Mouse (Mus musculus): ENCODE results near the gene Zfp874b.
"Not testable (repeated sequence)": the region's sequence is repeated elsewhere in the genome, so short reads cannot be mapped to it uniquely, and the experiment has no call there.

The Zfp874b gene

DNA sequence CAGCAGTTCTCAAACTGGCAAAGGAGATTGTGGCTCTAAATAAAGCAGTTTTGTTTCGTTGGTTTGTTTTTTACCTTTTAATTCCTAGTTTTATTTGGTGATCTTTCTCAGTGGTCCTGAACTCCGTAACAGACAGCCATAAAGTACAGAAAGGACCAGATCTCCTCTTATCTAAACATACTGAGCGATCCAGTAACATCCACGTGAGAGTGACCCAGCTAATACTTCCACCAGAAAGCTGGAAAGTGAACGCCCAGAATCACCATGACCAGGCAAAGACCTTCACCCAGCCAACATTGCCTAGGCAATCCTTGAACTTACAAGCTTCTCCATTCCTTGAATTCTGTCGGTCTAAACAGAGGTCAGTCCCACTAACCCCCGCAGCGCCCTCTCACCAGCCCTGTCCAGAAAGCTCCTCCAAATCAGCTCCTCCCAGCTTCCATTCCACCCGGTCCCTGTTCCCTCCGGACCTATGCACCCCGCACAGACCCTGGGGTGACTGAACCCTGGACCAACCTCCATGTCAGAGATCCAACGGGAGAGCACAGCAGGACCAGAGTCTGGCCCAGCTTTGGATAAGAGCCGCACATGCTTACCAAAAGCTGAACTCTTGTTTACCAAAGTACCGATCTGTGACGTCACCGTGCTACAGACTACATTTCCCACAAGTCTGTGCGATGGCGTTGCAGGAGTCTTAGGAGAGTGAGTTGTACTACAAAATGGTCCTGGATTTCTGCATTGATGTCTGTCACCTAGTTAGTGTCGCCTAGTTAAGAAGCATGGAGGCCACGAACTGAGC, at the start of gene Zfp874b:
Gene Zfp874b (minus strand): TSS at position 634 of the 799 bp plus-strand sequence.
- DNase-seq (ENCODE audit: extremely low read depth, low read depth, low spot score) = peak; percentile 40

DNA sequence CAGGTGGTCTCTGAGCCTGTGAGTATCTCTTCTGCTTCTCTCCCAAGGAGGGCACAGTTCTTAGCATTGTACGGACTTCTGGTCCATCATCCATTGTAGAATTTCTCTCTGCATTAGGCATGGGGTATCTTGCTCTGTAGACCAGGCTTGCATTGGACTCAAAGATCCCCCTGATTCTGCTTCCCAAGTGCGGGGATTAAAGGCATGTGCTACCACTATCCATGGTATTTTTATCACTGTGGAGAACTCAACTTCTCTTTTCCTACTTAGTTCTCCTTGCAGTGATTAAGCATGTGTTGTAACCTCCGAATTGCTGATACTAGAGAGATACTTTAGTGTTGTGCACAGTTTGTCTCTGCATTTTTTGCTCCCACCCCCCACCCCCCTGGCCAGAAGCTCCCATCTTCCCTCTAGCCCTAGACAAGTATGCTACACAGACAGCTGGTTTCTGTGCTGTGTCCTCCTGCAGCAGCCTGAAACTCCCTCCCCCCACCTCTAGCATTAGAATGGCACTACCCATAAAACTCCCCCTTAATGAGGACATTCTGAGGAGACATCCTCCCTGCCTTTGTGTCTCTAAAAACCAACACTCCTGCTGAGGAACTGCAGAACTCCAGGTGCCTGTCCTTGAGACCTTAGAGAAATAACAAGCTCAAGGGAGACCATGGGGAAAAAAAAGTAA, 43.1 kb upstream of the Zfp874b start:
- no peak for DNase-seq (ENCODE audit: extremely low read depth, low read depth, low spot score)

DNA sequence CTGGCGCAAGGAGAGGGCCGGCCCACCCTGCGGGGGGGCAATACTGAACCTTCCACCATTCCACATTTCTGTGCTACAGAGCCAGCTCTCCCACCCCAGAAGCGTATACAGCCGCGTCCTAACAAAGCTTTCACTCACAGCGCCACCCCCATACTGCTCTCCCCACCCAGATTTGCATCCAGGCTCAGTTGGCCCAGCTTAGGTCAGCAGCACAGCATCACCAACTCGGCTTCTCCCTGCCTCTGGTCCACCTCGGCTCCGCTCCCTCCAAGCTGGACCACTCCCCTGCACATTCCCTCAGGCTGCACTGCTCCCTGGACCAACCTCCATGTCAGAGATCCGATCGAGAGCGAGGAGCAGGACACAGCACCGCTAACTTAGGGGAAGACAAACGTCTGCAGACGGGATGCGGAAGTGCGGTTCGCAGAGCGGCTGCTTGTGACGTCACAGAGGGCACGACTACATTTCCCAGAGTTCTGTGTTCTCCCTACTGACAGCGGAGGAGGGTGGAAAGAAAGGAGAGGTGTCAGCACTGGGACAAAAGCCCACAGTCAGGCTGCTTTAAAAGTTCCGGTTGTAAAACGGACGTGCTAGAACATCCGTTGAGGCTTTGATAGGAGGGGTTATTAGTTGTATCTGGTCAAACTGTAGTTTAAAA, 41.8 kb upstream of the Zfp874b start, which contains the start of the genes Gm26965 and Zfp87:
Gene Gm26965 (minus strand): TSS at position 399 of the 658 bp plus-strand sequence.
Gene Zfp87 (minus strand): TSS at position 425 of the 658 bp plus-strand sequence.
- peak; percentile 56 for DNase-seq (ENCODE audit: extremely low read depth, low read depth, low spot score)

DNA sequence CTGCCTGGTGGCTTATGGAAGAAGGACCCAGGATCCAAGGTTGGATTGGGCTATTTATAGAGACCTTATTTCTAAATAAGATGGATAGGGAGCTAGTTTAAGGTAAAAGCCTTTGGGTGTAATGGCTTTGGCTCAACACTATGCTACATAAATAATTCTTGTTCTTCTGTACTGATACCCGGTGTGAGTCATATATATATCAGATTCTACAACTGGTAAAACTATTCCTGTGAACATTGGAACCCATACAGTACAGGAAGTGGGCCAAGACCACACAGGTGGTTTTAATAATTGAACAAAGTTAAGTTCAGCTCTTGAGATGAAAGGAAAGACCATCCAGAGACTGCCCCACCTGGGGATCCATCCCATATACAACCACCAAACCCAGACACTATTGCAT, 16.9 kb upstream of the Zfp874b start:
- no peak for DNase-seq (ENCODE audit: extremely low read depth, low read depth, low spot score)

DNA sequence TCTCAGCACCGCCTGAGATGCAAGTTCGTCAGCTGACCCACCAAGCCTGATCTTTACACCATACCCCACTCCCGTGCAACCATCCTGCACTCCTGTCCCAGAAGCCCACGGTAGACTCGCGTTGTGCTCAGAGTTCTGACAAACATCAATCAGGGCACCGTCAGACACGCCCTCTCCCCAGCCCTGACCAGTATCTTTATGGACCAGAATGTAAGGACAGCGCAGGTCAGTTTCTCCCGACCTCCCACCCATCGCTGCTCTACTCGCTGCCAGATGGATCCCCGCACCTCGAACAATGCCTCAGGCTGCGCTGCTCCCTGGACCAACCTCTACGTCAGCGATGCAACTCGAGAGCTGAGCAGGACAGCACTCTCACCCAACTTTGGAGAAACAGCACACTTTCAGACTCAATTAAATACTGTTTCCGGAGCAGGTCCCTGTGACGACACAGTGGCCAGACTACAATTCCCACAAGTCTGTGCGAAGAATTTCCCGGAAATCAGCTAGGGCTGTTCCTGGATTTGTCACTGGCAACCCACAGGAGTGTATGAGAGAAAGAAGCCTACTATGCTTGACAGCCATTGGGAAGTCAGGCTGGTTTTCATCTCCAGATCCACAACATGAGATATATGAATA, 16.1 kb upstream of the Zfp874b start, which contains the start of gene Zfp58:
Gene Zfp58 (minus strand): TSS at position 472 of the 636 bp plus-strand sequence.
- DNase-seq (ENCODE audit: extremely low read depth, low read depth, low spot score) = peak; percentile 50

DNA sequence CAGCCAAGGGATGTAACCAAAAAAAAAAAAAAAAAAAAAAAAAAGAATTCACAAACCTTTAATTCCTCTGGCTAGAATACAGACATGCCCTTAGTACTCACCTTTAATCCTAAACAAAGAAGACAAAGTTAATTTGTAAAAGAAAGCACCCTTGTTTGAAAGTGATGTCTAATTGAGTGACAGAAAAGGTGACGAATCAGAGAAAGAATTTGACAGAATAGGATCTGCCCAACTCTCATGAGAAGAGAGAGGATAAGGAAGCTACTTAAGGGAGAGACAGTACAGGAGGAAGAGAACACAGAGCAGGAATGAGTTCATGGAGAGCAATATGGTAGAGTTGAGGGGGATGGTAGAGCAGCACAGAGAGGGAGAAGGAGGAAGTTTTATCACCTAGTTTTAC, 11.6 kb upstream of the Zfp874b start:
- DNase-seq (ENCODE audit: extremely low read depth, low read depth, low spot score) = no peak

DNA sequence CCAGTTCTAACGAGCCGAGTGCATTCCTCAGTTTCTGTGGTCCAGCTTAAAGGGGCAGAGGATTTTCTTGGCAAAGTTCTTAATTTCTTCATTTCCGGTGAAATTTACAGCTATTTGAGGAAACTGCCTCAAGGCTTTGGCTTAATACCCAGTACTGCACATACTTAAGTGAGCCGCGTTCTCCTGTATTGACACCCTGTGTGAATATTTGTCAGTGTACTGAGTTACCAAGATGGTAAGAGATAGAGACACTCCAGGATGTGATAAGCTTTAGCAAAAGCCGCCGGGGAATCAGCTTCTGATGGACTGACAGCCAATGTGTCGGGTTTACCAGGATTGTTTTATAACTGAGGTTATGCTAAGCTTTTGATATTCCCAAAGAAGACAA, 360 bp upstream of the Zfp874b start:
- DNase-seq (ENCODE audit: extremely low read depth, low read depth, low spot score) = peak; percentile 26

DNA sequence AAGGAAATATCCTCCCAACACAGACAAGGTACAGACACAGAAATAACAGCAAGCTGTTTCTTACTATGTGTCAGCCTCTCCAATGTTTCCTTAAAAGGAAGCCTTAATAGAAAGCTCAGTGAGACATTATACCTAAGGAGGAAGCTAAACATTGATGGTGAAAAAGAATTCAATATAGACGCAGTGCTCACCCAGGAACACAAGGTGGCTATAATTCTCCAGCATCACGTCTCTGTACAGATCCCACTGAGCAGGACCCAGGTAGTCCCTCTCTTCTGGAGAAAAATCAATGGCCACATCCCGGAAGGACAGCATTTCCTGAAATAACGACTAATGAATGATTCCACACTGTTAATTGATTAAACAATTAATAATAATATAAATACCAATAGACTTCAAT, 2.5 kb downstream of the Zfp874b start:
- DNase-seq (ENCODE audit: extremely low read depth, low read depth, low spot score) = no peak

DNA sequence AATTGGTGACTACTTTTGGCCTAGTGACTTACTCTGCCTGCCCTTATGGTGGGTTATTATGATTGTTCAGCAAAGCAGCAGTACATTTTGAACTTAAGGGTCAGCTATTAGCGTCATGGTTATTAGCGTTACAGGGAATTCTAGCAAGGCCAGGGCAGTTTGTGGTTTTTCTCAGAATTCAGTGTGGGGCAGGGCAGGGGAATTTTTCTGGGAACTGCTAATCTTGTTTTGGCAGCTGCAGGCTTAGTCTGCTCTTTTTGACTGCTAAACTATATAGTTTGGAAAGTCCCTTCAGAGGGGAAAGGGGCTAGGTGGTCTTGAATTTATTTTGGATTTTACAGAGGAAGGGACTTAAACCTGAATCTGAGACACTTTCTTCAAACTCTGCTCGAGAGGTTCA, 14.8 kb downstream of the Zfp874b start:
- DNase-seq (ENCODE audit: extremely low read depth, low read depth, low spot score) = no peak

DNA sequence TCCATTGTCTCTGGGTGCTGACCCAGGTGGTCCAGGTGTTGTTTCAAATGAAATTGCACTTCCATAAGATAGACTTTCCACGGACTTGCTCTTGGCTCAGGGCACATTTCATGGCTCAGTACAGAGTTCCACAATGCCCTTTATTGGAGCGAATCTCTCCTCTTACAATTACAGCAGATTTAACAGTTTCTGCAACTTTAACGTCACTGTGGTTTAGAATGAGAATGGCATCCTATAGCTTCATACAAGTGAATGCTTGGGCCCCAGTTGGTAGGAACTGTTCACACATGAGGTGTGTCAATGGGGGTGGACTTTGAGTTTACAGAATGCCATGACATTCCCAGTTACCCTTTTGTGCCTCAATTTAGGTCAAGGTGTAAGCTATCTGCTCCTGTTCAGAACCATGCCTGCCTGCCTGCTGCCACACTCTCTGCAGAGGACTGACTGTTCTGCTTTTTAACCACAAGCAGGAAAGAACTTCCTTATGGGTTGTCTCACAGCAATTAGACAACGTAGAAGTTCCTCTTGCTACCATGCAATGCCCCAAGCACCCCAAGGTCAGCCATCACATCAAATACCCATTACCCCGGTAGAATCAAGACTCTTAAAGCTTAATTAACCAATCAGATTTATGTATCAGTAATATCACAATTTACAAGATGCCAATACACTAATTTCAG, 20.4 kb downstream of the Zfp874b start:
- DNase-seq (ENCODE audit: extremely low read depth, low read depth, low spot score) = not testable (repeated sequence)

DNA sequence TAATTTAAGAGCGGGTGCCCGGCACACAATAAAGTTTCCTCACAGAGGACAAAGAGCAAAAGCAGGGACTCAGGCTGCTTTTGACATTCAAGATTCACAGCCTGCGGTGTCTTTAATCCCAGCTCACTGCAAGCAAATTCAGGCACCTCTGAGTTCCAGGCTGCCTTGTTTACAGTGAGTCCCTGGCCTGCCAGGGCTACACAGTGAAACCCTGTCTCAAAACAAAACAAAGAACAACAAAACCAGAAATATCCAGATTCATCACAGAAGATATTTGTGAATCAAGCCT, 32.1 kb downstream of the Zfp874b start:
- no peak for DNase-seq (ENCODE audit: extremely low read depth, low read depth, low spot score)

DNA sequence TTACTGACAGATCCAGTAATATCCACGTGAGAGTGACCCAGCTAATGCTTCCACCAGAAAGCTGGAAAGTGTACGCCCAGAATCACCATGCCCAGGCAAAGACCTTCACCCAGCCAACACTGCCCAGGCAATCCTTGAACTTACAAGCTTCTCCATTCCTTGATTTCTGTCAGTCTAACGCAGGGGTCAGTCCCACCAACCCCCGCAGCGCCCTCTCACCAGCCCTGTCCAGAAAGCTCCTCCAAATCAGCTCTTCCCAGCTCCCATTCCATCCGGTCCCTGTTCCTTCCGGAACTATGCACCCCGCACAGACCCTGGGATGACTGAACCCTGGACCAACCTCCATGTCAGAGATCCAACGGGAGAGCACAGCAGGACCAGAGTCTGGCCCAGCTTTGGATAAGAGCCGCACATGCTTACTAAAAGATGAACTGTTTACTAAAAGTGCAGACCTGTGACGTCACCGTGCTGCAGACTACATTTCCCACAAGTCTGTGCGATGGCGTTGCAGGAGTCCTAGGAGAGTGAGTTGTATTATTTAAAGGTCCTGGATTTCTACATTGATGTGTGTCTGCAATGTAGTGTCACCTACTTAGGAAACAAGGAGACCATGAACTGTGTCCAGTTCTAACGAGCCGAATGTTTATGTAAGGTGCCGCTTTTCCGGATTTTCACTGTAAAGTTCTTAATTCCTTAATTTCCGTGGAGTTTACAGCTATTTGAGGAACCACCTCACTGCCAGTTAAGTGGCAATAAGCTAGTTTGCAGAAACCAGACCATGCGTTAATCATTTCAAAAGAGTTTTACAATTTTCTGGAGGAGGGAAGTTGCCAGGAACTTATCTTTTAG, 32.7 kb downstream of the Zfp874b start, which contains the start of gene Zfp874a:
Gene Zfp874a (minus strand): TSS at position 453 of the 849 bp plus-strand sequence.
- DNase-seq (ENCODE audit: extremely low read depth, low read depth, low spot score) = peak; percentile 62

DNA sequence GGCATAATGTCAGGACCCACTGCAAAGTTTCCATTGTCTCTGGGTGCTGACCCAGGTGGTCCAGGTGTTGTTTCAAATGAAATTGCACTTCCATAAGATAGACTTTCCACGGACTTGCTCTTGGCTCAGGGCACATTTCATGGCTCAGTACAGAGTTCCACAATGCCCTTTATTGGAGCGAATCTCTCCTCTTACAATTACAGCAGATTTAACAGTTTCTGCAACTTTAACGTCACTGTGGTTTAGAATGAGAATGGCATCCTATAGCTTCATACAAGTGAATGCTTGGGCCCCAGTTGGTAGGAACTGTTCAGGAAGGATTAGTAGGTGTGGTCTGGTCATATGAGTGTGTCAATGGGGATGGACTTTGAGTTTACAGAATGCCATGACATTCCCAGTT, 47.0 kb downstream of the Zfp874b start:
- DNase-seq (ENCODE audit: extremely low read depth, low read depth, low spot score) = not testable (repeated sequence)

DNA sequence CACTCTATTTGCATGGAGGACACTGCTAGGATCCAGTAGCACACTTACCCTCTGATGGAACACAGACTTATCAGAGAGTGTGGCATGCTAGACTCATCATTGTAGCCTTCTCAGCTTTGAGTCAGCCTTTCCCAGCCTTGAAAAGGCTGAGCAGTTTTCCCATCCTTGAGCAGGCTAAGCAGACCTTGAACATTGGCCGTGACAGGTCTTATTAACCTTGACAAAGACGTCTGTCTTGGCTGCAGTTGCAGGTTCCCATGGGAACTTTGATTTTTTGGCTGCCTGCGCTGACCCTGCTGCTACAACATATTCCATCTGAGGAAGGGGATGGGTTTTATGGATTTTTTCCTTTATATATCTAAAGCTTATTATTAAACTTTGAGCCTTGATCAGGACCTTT, 55.9 kb downstream of the Zfp874b start:
- DNase-seq (ENCODE audit: extremely low read depth, low read depth, low spot score) = no peak

DNA sequence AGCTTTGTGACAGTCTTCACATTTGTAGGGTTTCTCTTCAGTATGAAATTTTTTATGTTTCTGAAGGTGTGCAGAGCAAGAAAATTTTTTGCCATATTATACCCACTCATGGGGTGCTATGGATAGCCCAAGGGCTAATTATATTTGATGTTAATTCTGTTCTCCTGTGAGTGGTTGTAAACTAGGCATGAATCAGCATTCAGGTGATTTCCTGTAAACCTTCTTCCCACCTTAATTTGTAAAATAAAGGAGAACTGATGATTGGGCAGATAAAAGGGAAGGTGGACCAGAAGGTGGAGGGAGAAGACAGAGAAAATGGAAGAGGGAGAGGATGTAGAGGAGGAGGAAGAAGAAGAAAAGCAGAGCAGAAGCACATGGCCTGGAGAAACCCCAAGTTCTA, 58.4 kb downstream of the Zfp874b start:
- not testable (repeated sequence) for DNase-seq (ENCODE audit: extremely low read depth, low read depth, low spot score)

DNA sequence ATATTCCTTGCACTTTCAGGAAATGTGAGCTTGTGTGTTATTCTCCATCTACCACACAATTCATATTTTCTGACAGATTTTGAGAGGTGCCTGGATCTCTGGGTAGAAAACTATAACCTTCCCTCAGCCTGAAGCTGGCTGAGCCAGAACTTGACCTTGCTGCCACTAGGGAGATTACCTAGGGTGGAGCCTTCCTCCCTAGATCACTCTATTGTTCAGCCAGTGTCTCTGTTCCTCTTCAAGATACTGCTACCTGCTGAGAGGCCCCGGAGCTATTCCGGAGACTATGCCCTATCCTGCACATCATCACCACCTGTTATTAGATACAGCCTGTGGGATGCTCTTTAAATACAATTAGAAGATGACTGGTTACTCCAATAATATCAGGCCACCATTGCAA, 61.5 kb downstream of the Zfp874b start:
- DNase-seq (ENCODE audit: extremely low read depth, low read depth, low spot score) = not testable (repeated sequence)

Measured in fat pad, adult 2 months (tissue).